In the genomic region with DNA sequence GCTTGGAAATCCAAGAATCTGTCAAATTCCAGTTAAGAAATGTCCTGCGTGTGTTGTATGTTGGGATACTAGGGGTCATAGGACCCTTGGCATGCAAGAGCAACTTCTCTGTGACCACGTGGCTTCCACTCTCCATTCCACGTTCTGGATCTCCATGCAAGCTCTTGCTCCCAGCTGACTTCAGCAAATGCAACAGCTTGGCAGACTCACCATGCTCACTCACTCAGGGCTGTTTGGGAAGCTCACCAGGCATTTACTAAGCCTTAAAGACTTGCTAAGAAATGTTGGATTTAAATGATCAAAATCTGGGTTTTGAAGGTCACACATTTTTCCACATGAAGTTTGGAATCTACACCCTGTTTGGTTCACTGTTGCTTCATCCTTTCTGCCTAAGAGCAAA, we compare ENCODE assay signal across 23 mouse cellular contexts.
DNase-seq lines count a peak whose midpoint lies in the region; ATAC-seq lines count a peak whose summit lies in the region.
"Had no signal": no experiment of that assay in that cellular context is flagged by ENCODE, and none has a peak within 500 bp of the region (broad histone marks: within the 10 kb centered on the region; RNA-seq: fewer than 3 reads in every experiment).

No protein-coding gene starts in this region.

- ATAC-seq in kidney, embryonic 16.5 days (ENCODE audit: low FRiP score, low TSS enrichment): no peak
- peak; percentile 42; the same call in 1 of the 2 replicates for ATAC-seq in lung, embryonic 15.5 days (ENCODE audit: borderline replicate concordance, extremely low read depth, low FRiP score, low TSS enrichment)
- ATAC-seq in liver, embryonic 11.5 days (replicated peaks; ENCODE audit: low FRiP score): no peak
- ATAC-seq: activated CD4-positive, CD25-positive, alpha-beta regulatory T cell, adult 4 months; forebrain, embryonic 13.5 days; forebrain, postnatal 0 days; hindbrain, embryonic 16.5 days; Patski had no signal

- H3K27me3 ChIP-seq in kidney, embryonic 16.5 days (ENCODE audit: insufficient read depth, low read length): no peaks in the 10 kb centered on the region
- no peaks in the 10 kb centered on the region; the same call in 1 of the 2 replicates for H3K27me3 ChIP-seq in lung, embryonic 15.5 days
- H3K27me3 ChIP-seq in liver, embryonic 11.5 days (replicated peaks; ENCODE audit: control insufficient read depth, insufficient read depth, low read length): peaks cover 7% of the 10 kb centered on the region; the same call in 1 of the 2 replicates
- H3K27me3 ChIP-seq: CH12.LX; forebrain, embryonic 13.5 days; hindbrain, embryonic 12.5 days had no signal

- WGBS in kidney, embryonic 16.5 days: 66% methylated on average over 3 of the region's 3 CpGs
- WGBS in lung, embryonic 15.5 days: 74% methylated on average over 3 of the region's 3 CpGs
- WGBS in liver, embryonic 11.5 days: 80% methylated on average over 3 of the region's 3 CpGs

- no peak overlapping the region for H3K4me2 ChIP-seq in kidney, embryonic 16.5 days (replicated peaks; ENCODE audit: low read depth, low read length)
- no peak overlapping the region for H3K4me2 ChIP-seq in lung, embryonic 15.5 days
- no peak overlapping the region for H3K4me2 ChIP-seq in liver, embryonic 11.5 days
- H3K4me2 ChIP-seq: forebrain, embryonic 13.5 days; hindbrain, embryonic 12.5 days had no signal

- H3K4me3 ChIP-seq in kidney, embryonic 16.5 days (ENCODE audit: low read length): no peak overlapping the region
- H3K4me3 ChIP-seq in lung, embryonic 15.5 days: no peak overlapping the region
- no peak overlapping the region for H3K4me3 ChIP-seq in liver, embryonic 11.5 days (ENCODE audit: low read depth, low read length)
- H3K4me3 ChIP-seq: embryonic facial prominence, embryonic 10.5 days; forebrain, embryonic 13.5 days; gastrocnemius, adult 2 months; hindbrain, embryonic 12.5 days had no signal

- peak; percentile 15 for DNase-seq in kidney, postnatal 10 days
- peak; percentile 67 for DNase-seq in lung, postnatal 10 days
- DNase-seq in lung, postnatal 4 days: peak; percentile 42 to 86
- DNase-seq in liver, embryonic 11.5 days (ENCODE audit: low spot score): no peak
- DNase-seq in layer of hippocampus, postnatal 25 days (ENCODE audit: extremely low spot score in 1 of 2, low spot score in 1 of 2): no peak
- no peak for DNase-seq in frontal cortex, postnatal 14 days (ENCODE audit: low spot score in 2 of 2)
- DNase-seq: adrenal gland, adult 8-10 months; cerebellum, adult 18-20 months; cerebellum, postnatal 10 days; forebrain, postnatal 0 days; gastrocnemius, adult 2 months; gastrocnemius, postnatal 25 days; heart, postnatal 10 days; heart, postnatal 4 days had no signal

- no peak overlapping the region for H3K9ac ChIP-seq in kidney, embryonic 16.5 days (replicated peaks; ENCODE audit: low read length)
- H3K9ac ChIP-seq in lung, embryonic 15.5 days: no peak overlapping the region
- no peak overlapping the region for H3K9ac ChIP-seq in liver, embryonic 11.5 days (ENCODE audit: low read depth, low read length)
- H3K9ac ChIP-seq: forebrain, embryonic 13.5 days; forebrain, postnatal 0 days; hindbrain, embryonic 12.5 days had no signal

- H3K9me3 ChIP-seq in kidney, embryonic 16.5 days (ENCODE audit: low read length): no peaks in the 10 kb centered on the region
- no peaks in the 10 kb centered on the region for H3K9me3 ChIP-seq in lung, embryonic 15.5 days
- H3K9me3 ChIP-seq in liver, embryonic 11.5 days (ENCODE audit: control insufficient read depth, low read length): no peaks in the 10 kb centered on the region
- H3K9me3 ChIP-seq: embryonic facial prominence, embryonic 10.5 days; forebrain, embryonic 13.5 days; hindbrain, embryonic 12.5 days had no signal

- no peak overlapping the region for H3K27ac ChIP-seq in kidney, embryonic 16.5 days (ENCODE audit: low read length)
- no peak overlapping the region for H3K27ac ChIP-seq in lung, embryonic 15.5 days
- H3K27ac ChIP-seq in liver, embryonic 11.5 days (ENCODE audit: low read depth, low read length): no peak overlapping the region
- H3K27ac ChIP-seq: embryonic facial prominence, embryonic 10.5 days; forebrain, embryonic 13.5 days; gastrocnemius, adult 2 months; hindbrain, embryonic 12.5 days had no signal

- H3K36me3 ChIP-seq in kidney, embryonic 16.5 days (ENCODE audit: insufficient read depth, low read length): no peaks in the 10 kb centered on the region
- H3K36me3 ChIP-seq in lung, embryonic 15.5 days: no peaks in the 10 kb centered on the region
- no peaks in the 10 kb centered on the region for H3K36me3 ChIP-seq in liver, embryonic 11.5 days (ENCODE audit: control insufficient read depth, insufficient read depth, low read length)
- H3K36me3 ChIP-seq: embryonic facial prominence, embryonic 10.5 days; hindbrain, embryonic 12.5 days had no signal

- H3K4me1 ChIP-seq in kidney, embryonic 16.5 days (ENCODE audit: insufficient read depth, low read length): no peaks in the 10 kb centered on the region; the same call in 1 of the 2 replicates
- no peaks in the 10 kb centered on the region for H3K4me1 ChIP-seq in lung, embryonic 15.5 days
- no peaks in the 10 kb centered on the region for H3K4me1 ChIP-seq in liver, embryonic 11.5 days (replicated peaks; ENCODE audit: control insufficient read depth, insufficient read depth, low read length)
- H3K4me1 ChIP-seq: forebrain, embryonic 13.5 days; hindbrain, embryonic 12.5 days had no signal

Comparison
In these comparisons a context has a peak if more than half of its experiments do, and no peak if none do; other contexts are left out.
1. DNase-seq: peak in kidney, postnatal 10 days (single experiment), lung, postnatal 10 days (single experiment) and lung, postnatal 4 days (2 of 2); none in liver, embryonic 11.5 days (single experiment), layer of hippocampus, postnatal 25 days (0 of 2) and frontal cortex, postnatal 14 days (0 of 2).